Mouse (Mus musculus) liver, embryonic 12.5 days (tissue): ENCODE results near the gene Pknox2. TPM values are rescaled to one million over a fixed set of nuclear protein-coding genes. Genes with fewer than 3 reads are reported as not detected.

Experiments used
- ATAC-seq: fragments of 200-750 bp; cut with Nextera tagmentation; 2 replicates; pipeline ENCODE4 v1.8.0; 2017; ENCODE audit warnings: moderate number of reproducible peaks, mild to moderate bottlenecking, moderate library complexity
- H3K27ac ChIP-seq: fragments of 300-500 bp; sonication (generic); 2 replicates; pipeline ENCODE4 v1.5.1; 2016; ENCODE audit warnings: mild to moderate bottlenecking
- H3K27me3 ChIP-seq: fragments of 300-500 bp; sonication (generic); replicated peaks from 2 replicates; pipeline ENCODE4 v1.6.1; 2016; ENCODE audit warnings: mild to moderate bottlenecking, moderate library complexity
- H3K36me3 ChIP-seq: fragments of 300-500 bp; sonication (generic); 2 replicates; pipeline ENCODE4 v1.6.1; 2016; ENCODE audit warnings: mild to moderate bottlenecking, moderate library complexity
- H3K4me1 ChIP-seq: fragments of 300-500 bp; sonication (generic); 2 replicates; pipeline ENCODE4 v1.6.1; 2016
- H3K4me2 ChIP-seq: fragments of 300-500 bp; sonication (generic); 2 replicates; pipeline ENCODE4 v1.6.1; 2016; ENCODE audit warnings: mild to moderate bottlenecking, moderate library complexity
- H3K4me3 ChIP-seq: fragments of 300-500 bp; sonication (generic); 2 replicates; pipeline ENCODE4 v1.5.1; 2016; ENCODE audit warnings: mild to moderate bottlenecking, moderate library complexity
- H3K9ac ChIP-seq: fragments of 300-500 bp; sonication (generic); 2 replicates; pipeline ENCODE4 v1.6.1; 2016; ENCODE audit warnings: mild to moderate bottlenecking, moderate library complexity
- H3K9me3 ChIP-seq: fragments of 300-500 bp; sonication (generic); replicated peaks from 2 replicates; pipeline ENCODE4 v1.6.1; 2016; ENCODE audit warnings: mild to moderate bottlenecking, moderate library complexity
- WGBS: fragments of 180-500 bp; shearing (Covaris S2); methylation state at CpG from one replicate; pipeline ENCODE4 v1.1.7; 2016; ENCODE audit not compliant: insufficient replicate concordance; 5-methylcytosine and 5-hydroxymethylcytosine counted together
- polyA plus RNA-seq: library from polyadenylated mRNA; unstranded; fragments of >200 nt; fragmentation: Nextera tagmentation; extraction: Ambion mirVana; gene quantifications from 2 replicates; pipeline ENCODE4 v1.2.1, GENCODE M21; 2016

The Pknox2 gene
- polyA plus RNA-seq, 1 experiment from 2014 or later: 0.57 TPM

GRCm38 (mm10) chr9:36942561-36942960 is 204.6 kb downstream of the Pknox2 start:
- 60% methylated on average over 2 of the region's 2 CpGs for WGBS
- no peak overlapping the region for H3K9ac ChIP-seq
- no peak for ATAC-seq

GRCm38 (mm10) chr9:36942131-36942530 is 205.1 kb downstream of the Pknox2 start:
- no peaks in the 10 kb centered on the region for H3K36me3 ChIP-seq
- peaks cover 16% of the 10 kb centered on the region for H3K27me3 ChIP-seq
- H3K9ac ChIP-seq: no peak overlapping the region
- no peaks in the 10 kb centered on the region for H3K9me3 ChIP-seq
- H3K4me3 ChIP-seq: no peak overlapping the region
- no peak overlapping the region for H3K4me2 ChIP-seq
- H3K4me1 ChIP-seq: no peaks in the 10 kb centered on the region
- ATAC-seq: no peak
- no peak overlapping the region for H3K27ac ChIP-seq
- WGBS: 61% methylated on average over 4 of the region's 4 CpGs

More at GRCm38 (mm10) chr9:36942561-36942960, 204.6 kb downstream of the Pknox2 start:
- Histone ChIP-seq H3K27me3 (peaks cover 16% of the 10 kb centered on the region), H3K4me3 (no peak overlapping the region), H3K4me2 (no peak overlapping the region), H3K9me3 (no peaks in the 10 kb centered on the region), H3K27ac (no peak overlapping the region), H3K4me1 (no peaks in the 10 kb centered on the region), H3K36me3 (no peaks in the 10 kb centered on the region)

- no peaks in the 10 kb centered on the region for H3K4me1 ChIP-seq
- WGBS: 16% methylated on average over 5 of the region's 5 CpGs
- H3K4me2 ChIP-seq: no peak overlapping the region
- peaks cover 16% of the 10 kb centered on the region for H3K27me3 ChIP-seq
- no peak overlapping the region for H3K4me3 ChIP-seq
- no peak overlapping the region for H3K27ac ChIP-seq
- no peaks in the 10 kb centered on the region for H3K9me3 ChIP-seq
- H3K9ac ChIP-seq: no peak overlapping the region
- no peaks in the 10 kb centered on the region for H3K36me3 ChIP-seq
- ATAC-seq: no peak
These were observed 205.6 kb downstream of the Pknox2 start for GRCm38 (mm10) chr9:36941565-36941964.

- no peaks in the 10 kb centered on the region for H3K9me3 ChIP-seq
- H3K27ac ChIP-seq: no peak overlapping the region
- H3K4me2 ChIP-seq: no peak overlapping the region
- H3K36me3 ChIP-seq: no peaks in the 10 kb centered on the region
- WGBS: 60% methylated on average over 8 of the region's 8 CpGs
- H3K4me1 ChIP-seq: no peaks in the 10 kb centered on the region
- no peak overlapping the region for H3K4me3 ChIP-seq
- peaks cover 20% of the 10 kb centered on the region for H3K27me3 ChIP-seq
- H3K9ac ChIP-seq: no peak overlapping the region
- no peak for ATAC-seq
These were observed 208.6 kb downstream of the Pknox2 start for GRCm38 (mm10) chr9:36938601-36939078.

GRCm38 (mm10) chr9:36933813-36934493 is 213.3 kb downstream of the Pknox2 start:
- Histone ChIP-seq H3K9ac (no peak overlapping the region), H3K9me3 (no peaks in the 10 kb centered on the region), H3K4me3 (no peak overlapping the region), H3K4me2 (no peak overlapping the region), H3K4me1 (no peaks in the 10 kb centered on the region), H3K27me3 (0 out of 2 replicates have a peak, but pooled peaks cover 4% of the 10 kb centered on the region), H3K36me3 (no peaks in the 10 kb centered on the region), H3K27ac (no peak overlapping the region)
- 42% methylated on average over 15 of the region's 16 CpGs for whole genome bisulfite sequencing
- ATAC-seq: no peak

- H3K27ac ChIP-seq: no peak overlapping the region
These were observed 214.0 kb downstream of the Pknox2 start for GRCm38 (mm10) chr9:36932950-36933812.

GRCm38 (mm10) chr9:36931657-36932056 is 215.6 kb downstream of the Pknox2 start:
- 0 out of 2 replicates have a peak, but pooled peaks cover 4% of the 10 kb centered on the region for H3K27me3 ChIP-seq
- H3K9me3 ChIP-seq: no peaks in the 10 kb centered on the region
- no peak overlapping the region for H3K4me2 ChIP-seq
- no peak overlapping the region for H3K27ac ChIP-seq
- no peak overlapping the region for H3K9ac ChIP-seq
- H3K4me3 ChIP-seq: no peak overlapping the region
- WGBS: 47% methylated on average over 4 of the region's 4 CpGs
- no peak for ATAC-seq
- H3K4me1 ChIP-seq: no peaks in the 10 kb centered on the region
- no peaks in the 10 kb centered on the region for H3K36me3 ChIP-seq

More at GRCm38 (mm10) chr9:36932950-36933812, 214.0 kb downstream of the Pknox2 start:
- H3K4me3 ChIP-seq: no peak overlapping the region
- no peaks in the 10 kb centered on the region for H3K9me3 ChIP-seq
- no peaks in the 10 kb centered on the region for H3K36me3 ChIP-seq
- H3K4me1 ChIP-seq: no peaks in the 10 kb centered on the region
- no peak overlapping the region for H3K9ac ChIP-seq
- H3K4me2 ChIP-seq: no peak overlapping the region
- H3K27me3 ChIP-seq: 0 out of 2 replicates have a peak, but pooled peaks cover 4% of the 10 kb centered on the region
- ATAC-seq: no peak
- WGBS: 55% methylated on average over 12 of the region's 12 CpGs

- Histone ChIP-seq H3K36me3 (no peaks in the 10 kb centered on the region), H3K4me2 (no peak overlapping the region), H3K9me3 (no peaks in the 10 kb centered on the region), H3K4me1 (no peaks in the 10 kb centered on the region), H3K9ac (no peak overlapping the region), H3K27ac (no peak overlapping the region), H3K4me3 (no peak overlapping the region), H3K27me3 (no peaks in the 10 kb centered on the region)
- no peak for ATAC-seq
- 64% methylated on average over 5 of the region's 5 CpGs for WGBS
These were observed 223.5 kb downstream of the Pknox2 start for GRCm38 (mm10) chr9:36923753-36924152.

- H3K4me2 ChIP-seq: no peak overlapping the region
- no peak for ATAC-seq
- no peaks in the 10 kb centered on the region for H3K9me3 ChIP-seq
- H3K9ac ChIP-seq: no peak overlapping the region
- no peaks in the 10 kb centered on the region for H3K4me1 ChIP-seq
- WGBS: 59% methylated on average over 13 of the region's 13 CpGs
- no peaks in the 10 kb centered on the region for H3K36me3 ChIP-seq
- no peak overlapping the region for H3K27ac ChIP-seq
- no peak overlapping the region for H3K4me3 ChIP-seq
- no peaks in the 10 kb centered on the region for H3K27me3 ChIP-seq
These were observed 225.3 kb downstream of the Pknox2 start for GRCm38 (mm10) chr9:36921718-36922415.

- no peak for ATAC-seq
- no peaks in the 10 kb centered on the region for H3K27me3 ChIP-seq
- H3K4me3 ChIP-seq: no peak overlapping the region
- H3K9me3 ChIP-seq: no peaks in the 10 kb centered on the region
- WGBS: 59% methylated on average over 4 of the region's 4 CpGs
- no peaks in the 10 kb centered on the region for H3K36me3 ChIP-seq
- H3K9ac ChIP-seq: no peak overlapping the region
- no peaks in the 10 kb centered on the region for H3K4me1 ChIP-seq
- H3K27ac ChIP-seq: no peak overlapping the region
- no peak overlapping the region for H3K4me2 ChIP-seq
These were observed 227.7 kb downstream of the Pknox2 start for GRCm38 (mm10) chr9:36919472-36919871.

GRCm38 (mm10) chr9:36918582-36918981 is 228.6 kb downstream of the Pknox2 start:
- Histone ChIP-seq H3K9me3 (no peaks in the 10 kb centered on the region), H3K36me3 (no peaks in the 10 kb centered on the region), H3K27me3 (no peaks in the 10 kb centered on the region), H3K4me2 (no peak overlapping the region), H3K27ac (no peak overlapping the region), H3K4me1 (no peaks in the 10 kb centered on the region), H3K9ac (no peak overlapping the region), H3K4me3 (no peak overlapping the region)
- no peak for ATAC-seq
- 47% methylated on average over 3 of the region's 3 CpGs for WGBS

GRCm38 (mm10) chr9:36916915-36917314 is 230.3 kb downstream of the Pknox2 start:
- WGBS: 50% methylated on average over 5 of the region's 5 CpGs
- no peak overlapping the region for H3K9ac ChIP-seq
- no peaks in the 10 kb centered on the region for H3K9me3 ChIP-seq
- H3K36me3 ChIP-seq: no peaks in the 10 kb centered on the region
- no peaks in the 10 kb centered on the region for H3K4me1 ChIP-seq
- no peak for ATAC-seq
- H3K4me3 ChIP-seq: no peak overlapping the region
- H3K27ac ChIP-seq: no peak overlapping the region
- H3K27me3 ChIP-seq: no peaks in the 10 kb centered on the region
- H3K4me2 ChIP-seq: no peak overlapping the region
